Mouse (Mus musculus): ENCODE data around the gene Sugct. TPM values are rescaled to one million over a fixed set of nuclear protein-coding genes. Genes with fewer than 3 reads are reported as not detected.

The Sugct gene
- total and polyA plus RNA-seq, 2 experiments: 10.9 to 25.4 TPM

DNA sequence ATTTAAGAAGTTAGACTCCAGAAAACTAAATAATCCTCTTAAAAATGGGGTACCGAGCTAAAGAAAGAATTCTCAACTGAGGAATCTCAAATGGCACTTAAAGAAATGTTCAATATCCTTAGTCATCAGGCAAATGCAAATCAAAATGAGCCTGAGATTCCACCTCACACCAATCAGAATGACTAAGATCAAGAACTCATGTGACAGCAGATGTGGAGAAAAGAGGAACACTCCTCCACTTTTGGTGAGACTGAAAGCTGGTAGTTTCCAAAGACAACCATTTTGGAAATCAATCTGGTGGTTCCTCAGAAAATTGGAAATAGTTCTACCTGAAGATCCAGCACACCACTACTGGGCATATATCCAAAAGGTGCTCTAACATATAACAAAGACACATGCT, 28.0 kb downstream of the Sugct start:
- WGBS: 98% methylated on average over 1 of the region's 1 CpGs

DNA sequence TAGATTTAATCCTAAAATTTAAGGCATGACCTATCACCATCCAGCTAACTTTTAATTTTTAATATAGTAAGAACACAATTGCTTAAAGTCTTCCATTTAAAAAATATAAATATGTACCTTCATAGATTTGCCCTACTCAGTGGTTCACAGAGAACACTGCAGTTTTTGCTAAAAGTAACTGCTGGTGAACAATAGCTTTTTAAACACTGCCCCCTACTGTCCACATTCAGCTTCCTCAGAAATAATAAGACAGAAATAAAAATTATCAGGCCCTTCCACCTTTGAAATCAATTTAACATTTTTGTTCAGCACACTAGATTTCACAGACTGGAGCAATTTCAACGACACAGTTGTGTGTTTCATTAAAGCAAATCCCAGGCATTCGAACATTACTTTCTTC, 53.1 kb downstream of the Sugct start:
- WGBS: 65% methylated on average over 2 of the region's 2 CpGs
- Histone ChIP-seq H3K79me2 (ENCODE audit: control insufficient read depth, insufficient read depth, low read length) (no peaks in the 10 kb centered on the region), H3K4me1 (ENCODE audit: control insufficient read depth, insufficient read depth, low read length) (no peaks in the 10 kb centered on the region), H3K27me3 (ENCODE audit: control insufficient read depth, insufficient read depth, low read length) (no peaks in the 10 kb centered on the region), H3K4me3 (ENCODE audit: insufficient read depth, low read depth, low read length) (no peak overlapping the region), H3K27ac (replicated peaks; ENCODE audit: insufficient read depth, low read depth, low read length) (no peak overlapping the region), H3K9ac (ENCODE audit: low read depth, low read length) (no peak overlapping the region), H3K36me3 (ENCODE audit: control insufficient read depth, insufficient read depth, low read length) (no peaks in the 10 kb centered on the region)
- peak; percentile 19 for DNase-seq (ENCODE audit: extremely low read depth, low read depth, low spot score)
- no peak for TF ChIP-seq POLR2A (IDR thresholded peaks at IDR 0.05; ENCODE audit: extremely low read depth, insufficient read depth, low read length)

More for the DNA sequence above, 28.0 kb downstream of the Sugct start:
- no peaks in the 10 kb centered on the region for H3K79me2 ChIP-seq (ENCODE audit: control insufficient read depth, insufficient read depth, low read length)
- no peak overlapping the region for H3K27ac ChIP-seq (replicated peaks; ENCODE audit: insufficient read depth, low read depth, low read length)
- TF ChIP-seq POLR2A (IDR thresholded peaks at IDR 0.05; ENCODE audit: extremely low read depth, insufficient read depth, low read length): no peak
- no peak for TF ChIP-seq CTCF (IDR thresholded peaks at IDR 0.05; ENCODE audit: low read depth, low read length)
- no peak overlapping the region for H3K4me3 ChIP-seq (ENCODE audit: insufficient read depth, low read depth, low read length)
- H3K4me1 ChIP-seq (ENCODE audit: control insufficient read depth, insufficient read depth, low read length): peaks cover 5% of the 10 kb centered on the region; the same call in 1 of the 2 replicates
- no peaks in the 10 kb centered on the region for H3K27me3 ChIP-seq (ENCODE audit: control insufficient read depth, insufficient read depth, low read length)
- DNase-seq (ENCODE audit: extremely low read depth, low read depth, low spot score): no peak
- no peaks in the 10 kb centered on the region for H3K36me3 ChIP-seq (ENCODE audit: control insufficient read depth, insufficient read depth, low read length)
- no peak overlapping the region for H3K9ac ChIP-seq (ENCODE audit: low read depth, low read length)

DNA sequence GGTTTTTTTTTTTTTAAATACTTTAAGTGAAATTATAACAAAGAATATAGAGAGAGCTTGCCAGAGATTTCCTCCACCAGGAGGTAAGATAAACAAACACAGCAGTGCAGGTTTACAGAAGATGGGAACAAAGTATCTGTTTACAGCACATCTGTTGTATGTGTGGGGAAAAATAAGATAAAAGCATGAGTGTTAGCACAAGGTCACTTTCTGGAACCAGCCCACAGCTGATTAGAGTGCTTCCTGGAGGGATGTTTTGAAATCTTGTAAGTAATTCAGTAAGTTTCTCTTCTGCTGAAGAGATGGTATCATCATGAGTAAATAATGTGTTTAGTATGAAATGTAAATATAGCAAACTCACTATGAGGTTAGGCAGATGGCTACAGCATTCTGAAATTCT, 57.3 kb downstream of the Sugct start:
- TF ChIP-seq POLR2A (IDR thresholded peaks at IDR 0.05; ENCODE audit: extremely low read depth, insufficient read depth, low read length): no peak
- TF ChIP-seq CTCF (IDR thresholded peaks at IDR 0.05; ENCODE audit: low read depth, low read length): no peak

DNA sequence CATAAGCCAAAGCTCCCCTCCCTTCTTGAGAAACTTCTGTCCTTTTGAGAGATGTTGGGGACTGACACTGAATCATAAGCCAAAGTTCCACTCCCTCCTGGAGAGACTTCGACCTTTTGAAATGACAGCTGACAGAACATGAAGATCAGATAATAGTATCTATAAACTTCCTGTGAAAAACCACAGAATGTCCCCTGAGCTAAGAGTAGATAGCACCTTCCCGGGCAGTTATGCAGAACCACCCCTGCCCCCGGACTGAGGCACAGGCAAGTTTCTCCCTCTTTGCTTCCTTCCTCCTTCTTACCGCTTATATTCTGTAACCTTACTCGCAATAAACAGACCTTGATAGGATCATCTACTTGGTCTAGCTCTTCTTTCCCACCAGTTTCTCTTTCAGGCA, 68.2 kb downstream of the Sugct start:
- H3K27ac ChIP-seq (replicated peaks; ENCODE audit: insufficient read depth, low read depth, low read length): no peak overlapping the region
- TF ChIP-seq POLR2A (IDR thresholded peaks at IDR 0.05; ENCODE audit: extremely low read depth, insufficient read depth, low read length) (no peak), CTCF (IDR thresholded peaks at IDR 0.05; ENCODE audit: low read depth, low read length) (no peak)
- no peak for DNase-seq (ENCODE audit: extremely low read depth, low read depth, low spot score)
- no peak overlapping the region for H3K4me3 ChIP-seq (ENCODE audit: insufficient read depth, low read depth, low read length)
- H3K4me1 ChIP-seq (ENCODE audit: control insufficient read depth, insufficient read depth, low read length): no peaks in the 10 kb centered on the region
- WGBS: 76% methylated on average over 5 of the region's 5 CpGs
- no peak overlapping the region for H3K9ac ChIP-seq (ENCODE audit: low read depth, low read length)
- H3K36me3 ChIP-seq (ENCODE audit: control insufficient read depth, insufficient read depth, low read length): no peaks in the 10 kb centered on the region
- no peaks in the 10 kb centered on the region for H3K79me2 ChIP-seq (ENCODE audit: control insufficient read depth, insufficient read depth, low read length)
- no peaks in the 10 kb centered on the region for H3K27me3 ChIP-seq (ENCODE audit: control insufficient read depth, insufficient read depth, low read length)

More for the DNA sequence above, 57.3 kb downstream of the Sugct start:
- H3K27ac ChIP-seq (replicated peaks; ENCODE audit: insufficient read depth, low read depth, low read length): no peak overlapping the region
- no peak overlapping the region for H3K4me3 ChIP-seq (ENCODE audit: insufficient read depth, low read depth, low read length)
- no peaks in the 10 kb centered on the region for H3K27me3 ChIP-seq (ENCODE audit: control insufficient read depth, insufficient read depth, low read length)
- no peaks in the 10 kb centered on the region for H3K36me3 ChIP-seq (ENCODE audit: control insufficient read depth, insufficient read depth, low read length)
- no peaks in the 10 kb centered on the region for H3K79me2 ChIP-seq (ENCODE audit: control insufficient read depth, insufficient read depth, low read length)
- no peaks in the 10 kb centered on the region for H3K4me1 ChIP-seq (ENCODE audit: control insufficient read depth, insufficient read depth, low read length)
- peak; percentile 28 for DNase-seq (ENCODE audit: extremely low read depth, low read depth, low spot score)
- no peak overlapping the region for H3K9ac ChIP-seq (ENCODE audit: low read depth, low read length)

DNA sequence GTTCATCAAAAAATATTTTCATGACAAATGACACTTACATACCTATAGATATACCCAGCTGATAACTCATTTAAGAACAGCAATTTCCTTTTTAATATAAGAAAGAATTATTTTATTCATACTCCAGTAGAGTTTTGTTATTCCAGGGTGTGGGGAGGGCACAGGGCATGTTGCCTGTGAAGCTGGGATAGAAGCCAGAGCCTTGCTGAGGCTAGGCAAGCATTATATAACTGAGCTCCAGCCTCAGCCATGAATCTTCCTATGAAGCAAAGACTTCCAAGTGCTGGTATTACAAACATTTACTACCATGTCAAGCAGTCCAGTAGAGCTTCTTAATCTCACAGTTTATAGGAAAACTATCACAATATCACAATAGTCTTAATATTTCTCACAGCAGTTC, 70.4 kb downstream of the Sugct start:
- H3K4me3 ChIP-seq (ENCODE audit: insufficient read depth, low read depth, low read length): no peak overlapping the region
- H3K4me1 ChIP-seq (ENCODE audit: control insufficient read depth, insufficient read depth, low read length): no peaks in the 10 kb centered on the region
- H3K27me3 ChIP-seq (ENCODE audit: control insufficient read depth, insufficient read depth, low read length): no peaks in the 10 kb centered on the region
- no peak overlapping the region for H3K27ac ChIP-seq (replicated peaks; ENCODE audit: insufficient read depth, low read depth, low read length)
- TF ChIP-seq POLR2A (IDR thresholded peaks at IDR 0.05; ENCODE audit: extremely low read depth, insufficient read depth, low read length): no peak
- no peak for TF ChIP-seq CTCF (IDR thresholded peaks at IDR 0.05; ENCODE audit: low read depth, low read length)
- peak; percentile 7 for DNase-seq (ENCODE audit: extremely low read depth, low read depth, low spot score)
- no peak overlapping the region for H3K9ac ChIP-seq (ENCODE audit: low read depth, low read length)
- H3K36me3 ChIP-seq (ENCODE audit: control insufficient read depth, insufficient read depth, low read length): no peaks in the 10 kb centered on the region
- H3K79me2 ChIP-seq (ENCODE audit: control insufficient read depth, insufficient read depth, low read length): no peaks in the 10 kb centered on the region

DNA sequence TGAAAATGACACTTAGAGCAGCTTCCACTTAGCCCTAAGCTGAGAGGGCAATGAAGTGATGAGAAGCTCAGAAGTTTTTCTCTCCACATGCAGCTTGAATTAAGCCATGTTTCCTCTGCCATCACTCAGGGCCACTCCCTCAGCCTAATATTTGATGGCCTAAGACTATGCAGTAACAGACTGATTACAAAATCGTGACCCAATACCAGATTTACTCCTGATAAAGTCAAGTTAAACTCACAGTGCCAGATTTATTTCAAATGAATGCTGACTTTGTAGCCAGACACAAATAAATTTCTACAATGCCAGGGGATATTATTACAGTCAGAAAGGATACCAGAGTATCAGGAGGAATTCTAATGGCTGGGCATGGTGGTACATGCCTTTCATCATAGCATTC, 89.1 kb downstream of the Sugct start:
- WGBS: 44% methylated on average over 1 of the region's 1 CpGs
- no peak for TF ChIP-seq POLR2A (IDR thresholded peaks at IDR 0.05; ENCODE audit: extremely low read depth, insufficient read depth, low read length)
- TF ChIP-seq CTCF (IDR thresholded peaks at IDR 0.05; ENCODE audit: low read depth, low read length): no peak
- no peak overlapping the region for H3K27ac ChIP-seq (replicated peaks; ENCODE audit: insufficient read depth, low read depth, low read length)

More for the DNA sequence above, 89.1 kb downstream of the Sugct start:
- no peaks in the 10 kb centered on the region for H3K36me3 ChIP-seq (ENCODE audit: control insufficient read depth, insufficient read depth, low read length)
- peak; percentile 12 for DNase-seq (ENCODE audit: extremely low read depth, low read depth, low spot score)
- no peak overlapping the region for H3K4me3 ChIP-seq (ENCODE audit: insufficient read depth, low read depth, low read length)
- H3K27me3 ChIP-seq (ENCODE audit: control insufficient read depth, insufficient read depth, low read length): no peaks in the 10 kb centered on the region
- no peaks in the 10 kb centered on the region for H3K4me1 ChIP-seq (ENCODE audit: control insufficient read depth, insufficient read depth, low read length)
- no peaks in the 10 kb centered on the region for H3K79me2 ChIP-seq (ENCODE audit: control insufficient read depth, insufficient read depth, low read length)
- no peak overlapping the region for H3K9ac ChIP-seq (ENCODE audit: low read depth, low read length)
